Mouse (Mus musculus): ENCODE measurements around the gene Lbx2.

DNA sequence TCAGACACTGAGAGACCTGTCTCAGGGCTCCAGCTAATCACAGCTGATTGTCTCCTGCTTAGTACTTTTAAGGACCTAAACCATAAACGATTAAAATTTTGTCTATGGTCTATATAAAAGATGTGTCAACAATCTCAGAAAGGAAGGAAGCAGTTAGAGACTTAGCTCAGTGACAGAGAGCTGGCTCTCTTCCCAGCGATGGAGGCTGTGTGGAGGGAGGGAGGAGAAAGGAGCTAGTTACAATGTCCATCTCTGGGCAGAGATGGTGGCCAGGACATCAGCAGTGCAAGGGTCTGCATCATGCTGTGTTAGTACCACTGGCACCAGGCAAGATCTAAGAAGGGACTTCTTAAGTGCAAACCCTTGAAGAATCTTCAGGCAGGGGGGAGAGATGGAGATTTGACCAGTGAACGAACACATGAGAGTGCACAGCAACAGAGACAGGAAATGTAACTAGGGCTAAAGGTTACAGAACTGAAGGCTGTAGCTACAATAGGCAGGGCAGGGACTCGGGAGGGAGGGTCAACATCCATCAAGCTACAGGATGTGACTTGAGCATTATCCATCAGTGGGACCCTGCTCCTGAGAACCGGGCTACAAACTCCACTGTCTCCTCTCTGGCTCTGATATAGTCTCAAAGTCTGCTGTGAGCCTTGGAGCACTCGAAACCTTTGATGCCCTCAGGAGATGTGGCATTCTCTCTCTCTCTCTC lies 6.4 kb downstream of the Lbx2 start:
- no peak for TF ChIP-seq POLR2A (IDR thresholded peaks at IDR 0.05; ENCODE audit: insufficient read length, low read depth)
- TF ChIP-seq MAX (IDR thresholded peaks at IDR 0.05; ENCODE audit: low read depth), result no peak
- no peak for TF ChIP-seq SRF (IDR thresholded peaks at IDR 0.05; ENCODE audit: control insufficient read depth, insufficient read length, low read depth)
- TF ChIP-seq TCF3 (IDR thresholded peaks at IDR 0.05; ENCODE audit: insufficient read length, low read depth), result no peak
- no peak for TF ChIP-seq MYOD1 (IDR thresholded peaks at IDR 0.05; ENCODE audit: control insufficient read depth in 1 of 3, insufficient read length in 2 of 3, low read depth in 2 of 3)
- no peak for TF ChIP-seq POLR2AphosphoS2 (IDR thresholded peaks at IDR 0.05; ENCODE audit: insufficient read length, low read depth)
- TF ChIP-seq REST (IDR thresholded peaks at IDR 0.05; ENCODE audit: insufficient read depth, insufficient read length), result no peak
